Mouse (Mus musculus): ENCODE measurements around the gene Ern1.

DNA sequence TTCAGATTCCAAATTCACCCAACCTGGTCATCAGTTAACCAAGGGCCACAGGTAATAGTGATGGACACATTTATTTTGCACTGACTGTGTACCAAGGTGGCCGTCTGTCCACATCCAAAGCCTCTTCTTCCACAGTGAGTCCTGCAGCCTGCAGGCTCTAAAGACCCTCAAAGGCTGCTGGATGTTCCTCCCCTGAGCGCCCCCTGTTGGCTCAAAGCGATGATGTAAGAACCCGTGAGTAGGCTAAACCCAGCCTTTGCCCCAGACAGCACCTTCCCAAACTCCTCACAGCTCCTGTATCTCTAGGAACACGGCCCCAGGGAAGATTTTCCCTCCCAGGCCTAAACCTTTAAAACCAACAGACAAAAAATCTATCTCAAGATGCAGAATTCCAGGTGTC, 128.3 kb downstream of the Ern1 start:
- TF ChIP-seq CTCF (IDR thresholded peaks at IDR 0.05; ENCODE audit: low read depth) (peak; percentile 65), EP300 (IDR thresholded peaks at IDR 0.05; ENCODE audit: low read depth) (no peak)
